Mouse (Mus musculus): ENCODE measurements around the gene Mcu.

GRCm38 (mm10) chr10:59613276-59613675 is 3.2 kb downstream of the Mcu start:
- TF ChIP-seq POLR2A (IDR thresholded peaks at IDR 0.05; ENCODE audit: low read depth, low read length), result no peak
- no peak for TF ChIP-seq EP300 (IDR thresholded peaks at IDR 0.05; ENCODE audit: low read length)
- no peak for TF ChIP-seq POLR2AphosphoS2 (IDR thresholded peaks at IDR 0.05; ENCODE audit: low read depth, low read length)
- no peak for TF ChIP-seq CTCF (conservative IDR thresholded peaks at IDR 0.05 in 1 of 2, IDR thresholded peaks at IDR 0.05 in 1 of 2; ENCODE audit: low read depth in 2 of 2, low read length in 2 of 2)
- TF ChIP-seq IRF4 (IDR thresholded peaks at IDR 0.05; ENCODE audit: low read depth, low read length), result no peak
- no peak for TF ChIP-seq SMC3 (IDR thresholded peaks at IDR 0.05; ENCODE audit: low read depth, low read length)
